Mouse (Mus musculus): ENCODE measurements at regions not wholly inside any gene's neighbourhood (a gene's known extent, or its start where the extent isn't known, plus 50 kb on each side); places are given as distances from the start of the nearest gene placed in this dataset.

DNA sequence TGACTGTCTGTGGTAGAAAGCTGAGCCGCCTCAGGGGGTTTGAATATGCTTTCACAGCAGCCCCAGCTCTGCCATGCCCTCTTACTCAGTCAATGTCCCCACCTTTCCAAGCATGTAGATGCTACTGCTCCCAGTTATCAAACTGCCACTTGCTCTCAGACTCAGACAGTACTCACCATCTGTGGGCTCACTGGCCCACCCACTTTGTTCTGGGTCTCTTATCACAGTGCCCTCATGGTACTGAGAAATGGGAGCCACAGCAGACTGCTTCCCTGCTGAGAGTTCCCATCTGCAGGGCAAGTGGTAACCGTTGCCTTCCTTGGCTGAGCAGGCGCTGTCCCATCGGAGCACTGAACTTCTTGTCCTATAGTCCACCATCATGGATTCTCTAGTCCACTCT lies 286.6 kb downstream of the Gm11011 start:
- no peak for TF ChIP-seq CTCF (IDR thresholded peaks at IDR 0.05; ENCODE audit: low read depth)
- no peaks in the 10 kb centered on the region for H3K9me3 ChIP-seq (ENCODE audit: control insufficient read depth)
- no peak overlapping the region for H3K4me2 ChIP-seq (replicated peaks; ENCODE audit: low read depth)
- H3K36me3 ChIP-seq (ENCODE audit: control insufficient read depth, insufficient read depth): no peaks in the 10 kb centered on the region
- no peak for ATAC-seq
- no peaks in the 10 kb centered on the region for H3K27me3 ChIP-seq (replicated peaks; ENCODE audit: control insufficient read depth, insufficient read depth, low read length)
- no peak overlapping the region for H3K27ac ChIP-seq (ENCODE audit: low read depth, low read length)
- WGBS: 86% methylated on average over 4 of the region's 4 CpGs
- H3K4me3 ChIP-seq (ENCODE audit: low read depth, low read length): no peak overlapping the region
- no peaks in the 10 kb centered on the region for H3K4me1 ChIP-seq (replicated peaks; ENCODE audit: control insufficient read depth, insufficient read depth, low read length)
- H3K9ac ChIP-seq (ENCODE audit: low read depth, low read length): no peak overlapping the region

GRCm38 (mm10) chr2:169300411-169300810 lies 287.1 kb downstream of the Gm11011 start:
- TF ChIP-seq CTCF (IDR thresholded peaks at IDR 0.05; ENCODE audit: low read depth): no peak
- no peak overlapping the region for H3K4me2 ChIP-seq (replicated peaks; ENCODE audit: low read depth)
- no peak for ATAC-seq
- H3K9ac ChIP-seq (ENCODE audit: low read depth, low read length): no peak overlapping the region
- no peaks in the 10 kb centered on the region for H3K36me3 ChIP-seq (ENCODE audit: control insufficient read depth, insufficient read depth)
- no peaks in the 10 kb centered on the region for H3K9me3 ChIP-seq (ENCODE audit: control insufficient read depth)
- H3K4me3 ChIP-seq (ENCODE audit: low read depth, low read length): no peak overlapping the region
- H3K4me1 ChIP-seq (replicated peaks; ENCODE audit: control insufficient read depth, insufficient read depth, low read length): no peaks in the 10 kb centered on the region
- H3K27ac ChIP-seq (ENCODE audit: low read depth, low read length): no peak overlapping the region
- WGBS: 85% methylated on average over 8 of the region's 8 CpGs
- H3K27me3 ChIP-seq (replicated peaks; ENCODE audit: control insufficient read depth, insufficient read depth, low read length): no peaks in the 10 kb centered on the region

GRCm38 (mm10) chr2:169297841-169298627 lies 289.5 kb downstream of the Gm11011 start:
- no peak overlapping the region for H3K9ac ChIP-seq (ENCODE audit: low read depth, low read length)
- peak overlapping the region; percentile 16 for H3K4me3 ChIP-seq (ENCODE audit: low read depth, low read length)
- H3K4me1 ChIP-seq (replicated peaks; ENCODE audit: control insufficient read depth, insufficient read depth, low read length): no peaks in the 10 kb centered on the region
- WGBS: 24% methylated on average over 21 of the region's 21 CpGs
- H3K9me3 ChIP-seq (ENCODE audit: control insufficient read depth): no peaks in the 10 kb centered on the region
- TF ChIP-seq CTCF (IDR thresholded peaks at IDR 0.05; ENCODE audit: low read depth): no peak
- H3K4me2 ChIP-seq (replicated peaks; ENCODE audit: low read depth): peak overlapping the region; percentile 57
- no peak for ATAC-seq
- H3K36me3 ChIP-seq (ENCODE audit: control insufficient read depth, insufficient read depth): no peaks in the 10 kb centered on the region
- H3K27ac ChIP-seq (ENCODE audit: low read depth, low read length): no peak overlapping the region
- no peaks in the 10 kb centered on the region for H3K27me3 ChIP-seq (replicated peaks; ENCODE audit: control insufficient read depth, insufficient read depth, low read length)

- no peak overlapping the region for H3K4me2 ChIP-seq (replicated peaks; ENCODE audit: low read depth)
- whole genome bisulfite sequencing: 54% methylated on average over 4 of the region's 4 CpGs
- no peaks in the 10 kb centered on the region for H3K4me1 ChIP-seq (replicated peaks; ENCODE audit: control insufficient read depth, insufficient read depth, low read length)
- no peak overlapping the region for H3K27ac ChIP-seq (ENCODE audit: low read depth, low read length)
- H3K4me3 ChIP-seq (ENCODE audit: low read depth, low read length): no peak overlapping the region
- peak; percentile 29 for TF ChIP-seq CTCF (IDR thresholded peaks at IDR 0.05; ENCODE audit: low read depth)
- H3K9ac ChIP-seq (ENCODE audit: low read depth, low read length): no peak overlapping the region
- H3K36me3 ChIP-seq (ENCODE audit: control insufficient read depth, insufficient read depth): no peaks in the 10 kb centered on the region
- no peaks in the 10 kb centered on the region for H3K27me3 ChIP-seq (replicated peaks; ENCODE audit: control insufficient read depth, insufficient read depth, low read length)
- no peaks in the 10 kb centered on the region for H3K9me3 ChIP-seq (ENCODE audit: control insufficient read depth)
- ATAC-seq: no peak
These were observed 290.3 kb downstream of the Gm11011 start for GRCm38 (mm10) chr2:169297226-169297625.

DNA sequence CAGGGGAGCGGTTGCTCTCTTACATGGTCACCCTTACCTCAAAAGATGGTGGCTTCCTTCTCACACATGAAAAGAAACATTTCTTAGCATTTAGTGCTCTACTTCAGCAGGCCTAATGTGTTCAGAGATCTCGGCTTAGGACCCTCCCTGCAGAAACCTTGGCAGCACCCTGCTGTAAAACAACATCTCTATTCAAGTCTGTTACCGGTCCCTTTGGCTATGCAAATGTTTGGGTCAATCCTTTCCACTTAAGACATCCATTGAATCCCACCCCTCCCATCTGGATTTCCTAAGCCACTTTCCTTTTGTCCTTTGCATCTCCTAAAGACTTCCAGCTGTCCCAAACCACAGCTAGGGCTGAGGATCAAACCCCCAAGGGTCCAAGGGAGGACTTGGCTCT lies 294.2 kb downstream of the Gm11011 start:
- Histone ChIP-seq H3K9ac (ENCODE audit: low read depth, low read length) (no peak overlapping the region), H3K27me3 (replicated peaks; ENCODE audit: control insufficient read depth, insufficient read depth, low read length) (no peaks in the 10 kb centered on the region), H3K27ac (ENCODE audit: low read depth, low read length) (no peak overlapping the region), H3K4me2 (replicated peaks; ENCODE audit: low read depth) (no peak overlapping the region), H3K36me3 (ENCODE audit: control insufficient read depth, insufficient read depth) (no peaks in the 10 kb centered on the region), H3K4me1 (replicated peaks; ENCODE audit: control insufficient read depth, insufficient read depth, low read length) (no peaks in the 10 kb centered on the region), H3K9me3 (ENCODE audit: control insufficient read depth) (no peaks in the 10 kb centered on the region), H3K4me3 (ENCODE audit: low read depth, low read length) (no peak overlapping the region)
- ATAC-seq: no peak
- no peak for TF ChIP-seq CTCF (IDR thresholded peaks at IDR 0.05; ENCODE audit: low read depth)
- WGBS: 61% methylated on average over 3 of the region's 3 CpGs

GRCm38 (mm10) chr2:169288891-169289605 lies 298.5 kb downstream of the Gm11011 start:
- H3K4me1 ChIP-seq (replicated peaks; ENCODE audit: control insufficient read depth, insufficient read depth, low read length): no peaks in the 10 kb centered on the region
- no peak for ATAC-seq
- no peaks in the 10 kb centered on the region for H3K36me3 ChIP-seq (ENCODE audit: control insufficient read depth, insufficient read depth)
- H3K27me3 ChIP-seq (replicated peaks; ENCODE audit: control insufficient read depth, insufficient read depth, low read length): no peaks in the 10 kb centered on the region
- no peak overlapping the region for H3K4me3 ChIP-seq (ENCODE audit: low read depth, low read length)
- no peak overlapping the region for H3K9ac ChIP-seq (ENCODE audit: low read depth, low read length)
- 88% methylated on average over 12 of the region's 12 CpGs for WGBS
- H3K9me3 ChIP-seq (ENCODE audit: control insufficient read depth): no peaks in the 10 kb centered on the region
- no peak for TF ChIP-seq CTCF (IDR thresholded peaks at IDR 0.05; ENCODE audit: low read depth)
- H3K4me2 ChIP-seq (replicated peaks; ENCODE audit: low read depth): no peak overlapping the region
- no peak overlapping the region for H3K27ac ChIP-seq (ENCODE audit: low read depth, low read length)

Data from intestine, postnatal 0 days (tissue).